Mouse (Mus musculus): ENCODE data around the gene Aldh9a1. TPM values are rescaled to one million over a fixed set of nuclear protein-coding genes. Genes with fewer than 3 reads are reported as not detected.

Aldh9a1 gene
- total and polyA plus RNA-seq, 2 experiments from 2014 or later: 18.7 to 36.7 TPM

DNA sequence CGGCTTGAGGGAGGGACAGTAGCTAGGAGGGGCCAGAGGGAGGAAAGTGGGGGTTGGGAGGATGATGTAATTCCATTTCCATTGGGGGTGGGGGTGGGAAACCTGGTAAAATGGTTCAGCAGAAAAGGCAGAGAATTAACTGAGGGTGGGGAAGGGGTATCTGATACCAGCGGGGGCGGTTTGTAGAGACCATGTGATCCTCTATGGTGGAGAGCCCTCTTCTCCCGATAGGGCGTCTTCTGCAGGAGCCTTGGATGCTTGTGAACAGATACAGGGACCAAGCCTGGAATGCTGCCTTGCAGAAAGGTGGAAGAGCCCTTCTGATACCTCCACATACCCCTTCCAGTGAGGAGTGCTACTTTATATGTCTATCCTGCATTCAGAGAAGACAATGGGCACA is 33.4 kb downstream of the Aldh9a1 start:
- 76% methylated on average over 5 of the region's 5 CpGs for WGBS
- no peaks in the 10 kb centered on the region for H3K4me1 ChIP-seq (ENCODE audit: insufficient read depth)
- H3K9me3 ChIP-seq (ENCODE audit: low read length): no peaks in the 10 kb centered on the region
- H3K4me2 ChIP-seq (ENCODE audit: low read depth): no peak overlapping the region
- no peaks in the 10 kb centered on the region for H3K36me3 ChIP-seq (ENCODE audit: insufficient read depth)
- H3K4me3 ChIP-seq (ENCODE audit: low read depth, low read length): no peak overlapping the region
- no peak for DNase-seq
- no peak overlapping the region for H3K9ac ChIP-seq
- no peak for TF ChIP-seq CTCF (IDR thresholded peaks at IDR 0.05; ENCODE audit: low read depth)
- no peak for ATAC-seq
- no peaks in the 10 kb centered on the region for H3K27me3 ChIP-seq (ENCODE audit: insufficient read depth, low read length)
- H3K27ac ChIP-seq (ENCODE audit: low read depth, low read length): no peak overlapping the region

DNA sequence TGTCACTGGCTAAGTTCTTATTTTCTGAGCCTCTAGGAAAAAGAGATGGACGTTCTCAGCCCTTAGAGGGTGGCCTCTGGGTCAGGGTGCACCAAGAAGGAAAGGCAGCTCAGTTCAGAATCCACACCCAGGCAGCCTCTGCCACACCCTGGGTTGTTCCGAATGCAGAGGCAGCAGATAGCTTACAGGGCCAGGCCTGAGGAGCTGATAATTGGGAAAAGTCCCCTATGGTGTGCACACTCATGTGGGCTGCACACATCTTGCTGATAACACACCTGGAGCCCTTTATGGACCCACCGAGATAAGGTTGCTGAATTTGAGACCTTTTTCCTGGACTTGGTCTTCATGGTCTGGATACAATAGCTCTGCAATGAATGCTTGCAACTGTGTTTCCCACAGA is 34.4 kb downstream of the Aldh9a1 start:
- Histone ChIP-seq H3K4me1 (ENCODE audit: insufficient read depth) (no peaks in the 10 kb centered on the region), H3K27me3 (ENCODE audit: insufficient read depth, low read length) (no peaks in the 10 kb centered on the region), H3K27ac (ENCODE audit: low read depth, low read length) (no peak overlapping the region), H3K36me3 (ENCODE audit: insufficient read depth) (no peaks in the 10 kb centered on the region), H3K9me3 (ENCODE audit: low read length) (no peaks in the 10 kb centered on the region), H3K9ac (no peak overlapping the region), H3K4me3 (ENCODE audit: low read depth, low read length) (no peak overlapping the region), H3K4me2 (ENCODE audit: low read depth) (no peak overlapping the region)
- ATAC-seq (no peak), DNase-seq (no peak)
- no peak for TF ChIP-seq CTCF (IDR thresholded peaks at IDR 0.05; ENCODE audit: low read depth)
- 79% methylated on average over 3 of the region's 3 CpGs for WGBS

DNA sequence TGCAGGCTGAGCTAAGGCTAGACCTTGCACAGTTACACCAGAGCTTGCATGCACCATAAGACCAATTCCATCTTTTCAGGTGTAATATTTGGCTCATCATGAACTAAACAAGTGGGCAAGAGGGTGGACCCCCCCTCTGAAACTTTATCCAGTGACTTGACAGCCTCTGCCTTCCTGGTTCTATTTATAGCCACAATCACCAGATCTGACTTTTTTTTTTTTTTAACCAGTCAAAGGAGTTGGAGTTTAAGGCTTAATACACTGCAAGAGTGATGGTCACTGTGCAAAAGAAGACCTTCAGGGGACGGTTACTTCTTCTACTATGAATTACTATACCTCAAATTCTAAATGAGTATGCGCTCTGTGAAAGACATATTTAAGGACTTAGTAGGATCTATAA is 35.4 kb downstream of the Aldh9a1 start:
- Histone ChIP-seq H3K9me3 (ENCODE audit: low read length) (no peaks in the 10 kb centered on the region), H3K27ac (ENCODE audit: low read depth, low read length) (no peak overlapping the region), H3K36me3 (ENCODE audit: insufficient read depth) (no peaks in the 10 kb centered on the region), H3K4me1 (ENCODE audit: insufficient read depth) (no peaks in the 10 kb centered on the region), H3K9ac (no peak overlapping the region), H3K4me2 (ENCODE audit: low read depth) (no peak overlapping the region), H3K4me3 (ENCODE audit: low read depth, low read length) (no peak overlapping the region), H3K27me3 (ENCODE audit: insufficient read depth, low read length) (no peaks in the 10 kb centered on the region)
- DNase-seq (no peak), ATAC-seq (no peak)
- WGBS: 96% methylated on average over 2 of the region's 2 CpGs
- TF ChIP-seq CTCF (IDR thresholded peaks at IDR 0.05; ENCODE audit: low read depth): no peak

DNA sequence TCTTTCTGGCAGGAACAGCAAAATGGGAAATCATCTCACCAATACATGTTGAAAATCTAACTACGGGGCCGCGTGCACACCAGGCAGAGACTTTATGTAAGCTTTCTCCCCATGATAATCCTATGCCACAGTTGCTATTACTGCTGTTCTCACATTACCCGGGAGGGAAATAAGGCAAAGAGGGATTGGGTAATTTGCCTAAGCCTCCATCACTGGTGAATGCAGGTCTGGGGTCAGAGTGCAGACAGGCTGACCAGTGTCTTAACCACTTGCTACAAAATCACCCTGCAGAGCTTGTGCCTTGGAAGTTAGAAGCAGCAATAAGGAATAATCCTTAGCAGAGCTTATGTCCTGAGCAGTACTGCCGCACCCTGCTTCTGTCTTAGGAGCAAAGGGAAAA is 35.8 kb downstream of the Aldh9a1 start:
- Histone ChIP-seq H3K4me1 (ENCODE audit: insufficient read depth) (no peaks in the 10 kb centered on the region), H3K9me3 (ENCODE audit: low read length) (no peaks in the 10 kb centered on the region), H3K27ac (ENCODE audit: low read depth, low read length) (no peak overlapping the region), H3K4me3 (ENCODE audit: low read depth, low read length) (no peak overlapping the region), H3K36me3 (ENCODE audit: insufficient read depth) (no peaks in the 10 kb centered on the region), H3K9ac (no peak overlapping the region), H3K27me3 (ENCODE audit: insufficient read depth, low read length) (no peaks in the 10 kb centered on the region), H3K4me2 (ENCODE audit: low read depth) (no peak overlapping the region)
- 63% methylated on average over 5 of the region's 5 CpGs for WGBS
- ATAC-seq (no peak), DNase-seq (no peak)
- no peak for TF ChIP-seq CTCF (IDR thresholded peaks at IDR 0.05; ENCODE audit: low read depth)

DNA sequence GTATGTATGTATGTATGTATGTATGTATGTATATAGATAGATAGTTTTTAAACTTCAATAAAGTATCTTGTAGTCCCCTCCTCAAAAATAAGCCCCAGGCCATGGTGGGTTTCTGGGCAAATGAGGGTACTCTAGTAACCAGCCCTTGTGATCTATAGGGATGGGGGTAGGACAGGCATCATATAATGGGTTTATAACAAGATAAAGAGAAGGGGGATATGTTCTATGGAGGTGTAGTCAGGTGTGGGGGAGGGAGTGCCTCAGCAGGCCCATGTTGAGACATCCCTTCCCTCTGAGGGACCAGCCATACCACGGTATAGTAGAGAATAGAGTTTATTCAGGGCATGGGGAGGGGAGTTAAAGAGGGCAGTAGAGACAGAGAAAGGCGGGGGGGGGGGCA is 36.7 kb downstream of the Aldh9a1 start:
- Histone ChIP-seq H3K36me3 (ENCODE audit: insufficient read depth) (no peaks in the 10 kb centered on the region), H3K9ac (no peak overlapping the region), H3K4me2 (ENCODE audit: low read depth) (no peak overlapping the region), H3K4me3 (ENCODE audit: low read depth, low read length) (no peak overlapping the region), H3K9me3 (ENCODE audit: low read length) (no peaks in the 10 kb centered on the region), H3K27ac (ENCODE audit: low read depth, low read length) (no peak overlapping the region), H3K4me1 (ENCODE audit: insufficient read depth) (no peaks in the 10 kb centered on the region), H3K27me3 (ENCODE audit: insufficient read depth, low read length) (no peaks in the 10 kb centered on the region)
- ATAC-seq: no peak
- TF ChIP-seq CTCF (IDR thresholded peaks at IDR 0.05; ENCODE audit: low read depth): no peak
- no peak for DNase-seq
- 70% methylated on average over 2 of the region's 2 CpGs for WGBS

DNA sequence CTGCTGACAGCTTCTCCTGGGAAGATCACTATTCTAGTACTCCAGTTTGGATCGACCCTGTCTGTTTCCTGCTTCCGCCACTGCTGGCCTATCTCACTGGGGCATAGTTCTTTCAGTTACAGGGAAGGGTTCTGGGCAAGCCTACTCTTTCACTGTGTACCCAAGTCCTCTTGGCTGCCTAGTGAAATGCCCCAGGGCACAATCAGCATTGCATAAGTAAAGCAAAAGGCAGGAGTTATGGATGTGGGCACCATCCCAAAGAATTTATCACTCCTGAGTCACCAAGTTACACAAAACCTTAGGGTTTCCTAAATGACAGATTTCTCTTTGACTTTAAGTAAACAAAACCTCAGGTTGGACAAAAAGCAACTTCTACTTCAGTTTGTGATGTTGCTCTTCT is 37.5 kb downstream of the Aldh9a1 start:
- no peaks in the 10 kb centered on the region for H3K27me3 ChIP-seq (ENCODE audit: insufficient read depth, low read length)
- H3K27ac ChIP-seq (ENCODE audit: low read depth, low read length): no peak overlapping the region
- no peak overlapping the region for H3K4me2 ChIP-seq (ENCODE audit: low read depth)
- no peaks in the 10 kb centered on the region for H3K36me3 ChIP-seq (ENCODE audit: insufficient read depth)
- no peak overlapping the region for H3K4me3 ChIP-seq (ENCODE audit: low read depth, low read length)
- no peak for DNase-seq
- no peak for TF ChIP-seq CTCF (IDR thresholded peaks at IDR 0.05; ENCODE audit: low read depth)
- H3K4me1 ChIP-seq (ENCODE audit: insufficient read depth): no peaks in the 10 kb centered on the region
- no peak overlapping the region for H3K9ac ChIP-seq
- 95% methylated on average over 2 of the region's 2 CpGs for WGBS
- no peaks in the 10 kb centered on the region for H3K9me3 ChIP-seq (ENCODE audit: low read length)
- no peak for ATAC-seq

DNA sequence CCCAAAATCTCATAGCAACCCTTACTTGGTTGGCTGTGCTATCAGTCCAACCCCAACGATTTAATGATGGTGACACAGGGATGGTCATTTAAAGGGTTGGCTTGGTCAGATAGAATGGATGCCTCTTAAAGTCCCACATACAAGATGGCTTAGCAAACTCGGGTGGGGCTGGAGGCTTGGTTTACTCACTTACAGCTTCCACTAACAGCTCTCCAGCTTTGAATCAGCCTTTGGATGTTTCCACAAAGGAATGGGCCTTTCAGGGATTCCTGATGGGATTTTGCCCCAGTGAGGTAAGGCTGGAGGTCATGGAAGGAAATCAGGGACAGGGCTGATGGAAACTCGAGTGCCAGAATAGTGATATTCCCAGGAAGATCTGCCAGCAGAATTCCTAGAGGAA is 38.0 kb downstream of the Aldh9a1 start:
- WGBS: 82% methylated on average over 3 of the region's 3 CpGs
- no peaks in the 10 kb centered on the region for H3K36me3 ChIP-seq (ENCODE audit: insufficient read depth)

DNA sequence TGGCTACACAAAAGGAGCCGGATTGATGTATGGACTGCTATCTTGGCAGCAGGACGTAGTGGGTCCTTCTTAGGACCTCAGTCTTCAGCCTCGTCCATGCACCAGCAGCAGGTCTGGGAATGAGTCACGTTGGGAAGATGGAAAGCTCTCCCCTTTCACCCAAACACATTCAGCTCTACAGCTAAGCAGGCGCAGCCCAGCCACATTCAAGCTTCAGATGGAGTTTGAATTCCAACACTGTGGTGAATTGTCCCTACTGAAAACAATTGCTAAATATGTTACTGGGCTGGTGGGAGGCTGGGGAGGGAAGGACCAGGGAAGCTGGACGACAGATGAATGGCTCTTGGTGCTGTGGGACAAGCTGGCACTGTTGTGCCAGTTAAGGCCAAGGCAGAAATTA is 38.8 kb downstream of the Aldh9a1 start:
- no peaks in the 10 kb centered on the region for H3K4me1 ChIP-seq (ENCODE audit: insufficient read depth)
- WGBS: 77% methylated on average over 6 of the region's 6 CpGs
- no peak overlapping the region for H3K4me2 ChIP-seq (ENCODE audit: low read depth)
- ATAC-seq (no peak), DNase-seq (no peak)
- no peak for TF ChIP-seq CTCF (IDR thresholded peaks at IDR 0.05; ENCODE audit: low read depth)
- no peaks in the 10 kb centered on the region for H3K9me3 ChIP-seq (ENCODE audit: low read length)
- H3K4me3 ChIP-seq (ENCODE audit: low read depth, low read length): no peak overlapping the region
- H3K36me3 ChIP-seq (ENCODE audit: insufficient read depth): no peaks in the 10 kb centered on the region
- H3K9ac ChIP-seq: no peak overlapping the region
- H3K27ac ChIP-seq (ENCODE audit: low read depth, low read length): no peak overlapping the region
- no peaks in the 10 kb centered on the region for H3K27me3 ChIP-seq (ENCODE audit: insufficient read depth, low read length)

More for the DNA sequence above, 38.0 kb downstream of the Aldh9a1 start:
- DNase-seq: no peak
- Histone ChIP-seq H3K27ac (ENCODE audit: low read depth, low read length) (no peak overlapping the region), H3K9me3 (ENCODE audit: low read length) (no peaks in the 10 kb centered on the region), H3K4me1 (ENCODE audit: insufficient read depth) (no peaks in the 10 kb centered on the region), H3K27me3 (ENCODE audit: insufficient read depth, low read length) (no peaks in the 10 kb centered on the region), H3K4me2 (ENCODE audit: low read depth) (no peak overlapping the region), H3K4me3 (ENCODE audit: low read depth, low read length) (no peak overlapping the region), H3K9ac (no peak overlapping the region)
- no peak for TF ChIP-seq CTCF (IDR thresholded peaks at IDR 0.05; ENCODE audit: low read depth)
- ATAC-seq: no peak

All from forebrain, postnatal 0 days (tissue).